Mouse (Mus musculus) CH12.LX (cell line): ENCODE data around the gene S100a16. TPM values are rescaled to one million over a fixed set of nuclear protein-coding genes. Genes with fewer than 3 reads are reported as not detected.

ENCODE experiments used
- DNase-seq: peaks from one replicate; pipeline ENCODE4 v3.0.0-alpha.2; 2013; ENCODE audit errors: extremely low read depth
- H3K27ac ChIP-seq: 2 replicates; pipeline ENCODE4 v1.5.1; 2012; ENCODE audit warnings: low read depth, mild to moderate bottlenecking, control low read depth, moderate library complexity; ENCODE audit not compliant: insufficient read depth
- H3K27me3 ChIP-seq: replicated peaks from 2 replicates; pipeline ENCODE3; 2012; ENCODE audit warnings: inconsistent platforms
- H3K36me3 ChIP-seq, 2 experiments: replicated peaks in 1 of 2; 2 replicates each; pipeline versions ENCODE3 to v1.6.1; 2012; ENCODE audit warnings: inconsistent platforms in 1 of 2, low read length in 1 of 2, mild to moderate bottlenecking in 1 of 2, mixed read lengths in 1 of 2, moderate library complexity in 1 of 2; ENCODE audit not compliant: control insufficient read depth in 1 of 2, insufficient read depth in 1 of 2
- H3K4me1 ChIP-seq, 2 experiments: 2 replicates each; pipeline ENCODE4 v1.6.1; 2012; ENCODE audit warnings: inconsistent platforms in 1 of 2, moderate library complexity in 1 of 2; ENCODE audit not compliant: insufficient read depth in 2 of 2, control insufficient read depth in 1 of 2
- H3K4me2 ChIP-seq: 2 replicates; pipeline ENCODE4 v1.6.1; 2012; ENCODE audit warnings: low read depth, mild to moderate bottlenecking, control low read depth; ENCODE audit not compliant: poor library complexity, insufficient read depth, severe bottlenecking
- H3K4me3 ChIP-seq, 3 experiments: fragments of 150-350 bp in 1 of 3; sonication (generic) in 1 of 3; replicated peaks in 1 of 3; 2 replicates each; pipeline versions ENCODE3 to v1.5.1; 2011 to 2012; ENCODE audit warnings: low read depth in 2 of 3, low read length in 2 of 3, mild to moderate bottlenecking in 2 of 3, moderate library complexity in 2 of 3, control low read depth in 1 of 3, improper control_type of control experiment in 1 of 3, inconsistent platforms in 1 of 3, mixed read lengths in 1 of 3; ENCODE audit not compliant: poor library complexity in 1 of 3
- H3K79me2 ChIP-seq: replicated peaks from 2 replicates; pipeline ENCODE4 v1.6.1; 2012; ENCODE audit warnings: mild to moderate bottlenecking, moderate library complexity; ENCODE audit not compliant: control insufficient read depth, poor library complexity, insufficient read depth, severe bottlenecking; ENCODE audit errors: extremely low read depth
- H3K9ac ChIP-seq: 2 replicates; pipeline ENCODE4 v1.6.1; 2012; ENCODE audit warnings: low read depth, mild to moderate bottlenecking, control low read depth, moderate library complexity; ENCODE audit not compliant: insufficient read depth
- H3K9me3 ChIP-seq: replicated peaks from 2 replicates; pipeline ENCODE3; 2012; ENCODE audit warnings: low read length, inconsistent platforms, mixed read lengths
- CHD1 ChIP-seq: IDR thresholded peaks from 2 replicates; pipeline ENCODE4 v1.6.1; 2012; ENCODE audit warnings: low read depth, low read length, improper control_type of control experiment, inconsistent platforms
- CHD2 ChIP-seq: IDR thresholded peaks from 2 replicates; pipeline ENCODE4 v1.6.1; 2011; ENCODE audit warnings: low read length, improper control_type of control experiment
- EP300 ChIP-seq: IDR thresholded peaks from 2 replicates; pipeline ENCODE4 v1.6.1; 2011; ENCODE audit warnings: low read length, improper control_type of control experiment
- ETS1 ChIP-seq: conservative IDR thresholded peaks from 2 replicates; pipeline ENCODE4 v1.6.1; 2012; ENCODE audit warnings: low read depth, mild to moderate bottlenecking, inconsistent platforms, low read length, improper control_type of control experiment, moderate library complexity
- GABPA ChIP-seq: IDR thresholded peaks from 2 replicates; pipeline ENCODE4 v1.6.1; 2012; ENCODE audit warnings: low read depth, low read length, improper control_type of control experiment, inconsistent platforms; ENCODE audit not compliant: insufficient replicate concordance
- HCFC1 ChIP-seq: IDR thresholded peaks from 2 replicates; pipeline ENCODE4 v1.6.1; 2012; ENCODE audit warnings: low read depth, mild to moderate bottlenecking, inconsistent platforms, low read length, improper control_type of control experiment
- JUN ChIP-seq: IDR thresholded peaks from 2 replicates; pipeline ENCODE4 v1.6.1; 2011; ENCODE audit warnings: low read depth, mild to moderate bottlenecking, low read length, improper control_type of control experiment, moderate library complexity; ENCODE audit not compliant: insufficient read depth
- KAT2A ChIP-seq: IDR thresholded peaks from 2 replicates; pipeline ENCODE4 v1.6.1; 2012; ENCODE audit warnings: low read length, improper control_type of control experiment, inconsistent platforms; ENCODE audit not compliant: insufficient replicate concordance
- MAZ ChIP-seq: IDR thresholded peaks from 2 replicates; pipeline ENCODE4 v1.6.1; 2012; ENCODE audit warnings: low read depth, mild to moderate bottlenecking, inconsistent platforms, low read length, improper control_type of control experiment, moderate library complexity
- MEF2A ChIP-seq: IDR thresholded peaks from 2 replicates; pipeline ENCODE4 v1.6.1; 2014; ENCODE audit warnings: low read depth, mild to moderate bottlenecking, inconsistent platforms, low read length, improper control_type of control experiment, borderline replicate concordance
- MXI1 ChIP-seq: IDR thresholded peaks from 2 replicates; pipeline ENCODE4 v1.6.1; 2011; ENCODE audit warnings: mild to moderate bottlenecking, low read depth, low read length, improper control_type of control experiment
- MYC ChIP-seq: IDR thresholded peaks from 2 replicates; pipeline ENCODE4 v1.6.1; 2011; ENCODE audit warnings: low read depth, mild to moderate bottlenecking, improper control_type of control experiment, low read length
- NELFE ChIP-seq: IDR thresholded peaks from 2 replicates; pipeline ENCODE4 v1.6.1; 2011; ENCODE audit warnings: low read depth, low read length, improper control_type of control experiment
- PAX5 ChIP-seq: IDR thresholded peaks from 2 replicates; pipeline ENCODE4 v1.6.1; 2012; ENCODE audit warnings: low read length, inconsistent platforms, mixed read lengths
- POLR2A ChIP-seq: IDR thresholded peaks from 2 replicates; pipeline ENCODE4 v1.6.1; 2011; ENCODE audit warnings: low read depth, mild to moderate bottlenecking, improper control_type of control experiment, low read length
- RCOR1 ChIP-seq: conservative IDR thresholded peaks from 2 replicates; pipeline ENCODE4 v1.6.1; 2012; ENCODE audit warnings: low read depth, mild to moderate bottlenecking, inconsistent platforms, low read length, improper control_type of control experiment
- SIN3A ChIP-seq: IDR thresholded peaks from 2 replicates; pipeline ENCODE4 v1.6.1; 2012; ENCODE audit warnings: low read length, improper control_type of control experiment, inconsistent platforms
- TBP ChIP-seq: conservative IDR thresholded peaks from 2 replicates; pipeline ENCODE4 v1.6.1; 2011; ENCODE audit warnings: low read depth, low read length, improper control_type of control experiment
- TCF12 ChIP-seq: IDR thresholded peaks from 2 replicates; pipeline ENCODE4 v1.6.1; 2014; ENCODE audit warnings: low read depth, mild to moderate bottlenecking, inconsistent platforms, low read length, improper control_type of control experiment
- UBTF ChIP-seq: IDR thresholded peaks from 2 replicates; pipeline ENCODE4 v1.6.1; 2012; ENCODE audit warnings: low read depth, mild to moderate bottlenecking, inconsistent platforms, low read length, improper control_type of control experiment, moderate library complexity
- USF1 ChIP-seq: IDR thresholded peaks from 2 replicates; pipeline ENCODE4 v1.6.1; 2014; ENCODE audit warnings: low read depth, mild to moderate bottlenecking, inconsistent platforms, low read length, improper control_type of control experiment
- ZC3H11A ChIP-seq: IDR thresholded peaks from 2 replicates; pipeline ENCODE4 v1.6.1; 2012; ENCODE audit warnings: low read depth, mild to moderate bottlenecking, inconsistent platforms, low read length, improper control_type of control experiment
- ZKSCAN1 ChIP-seq: IDR thresholded peaks from 2 replicates; pipeline ENCODE4 v1.6.1; 2012; ENCODE audit warnings: low read depth, inconsistent platforms, low read length, improper control_type of control experiment, borderline replicate concordance
- ZNF384 ChIP-seq: IDR thresholded peaks from 2 replicates; pipeline ENCODE4 v1.6.1; 2012; ENCODE audit warnings: low read depth, low read length, improper control_type of control experiment, inconsistent platforms
- dilution Hi-C: fragments of 300-500 bp; cut with MboI; formaldehyde crosslinking; loops from 2 replicates; pipeline ENCODE4 v1.14.3; 2020; ENCODE audit warnings: low sequenced_read_pairs; ENCODE audit not compliant: extremely low pct_unique_long_range_greater_than_20kb, extremely low pct_ligation_motif_present
- in situ Hi-C: fragments of 300-500 bp; cut with MboI; formaldehyde crosslinking; loops from 3 replicates; pipeline ENCODE4 v1.14.3; 2019; ENCODE audit warnings: low sequenced_read_pairs, low pct_ligation_motif_present, low pct_unique_long_range_greater_than_20kb, mixed read lengths
- polyA plus RNA-seq: library from polyadenylated mRNA; unstranded; fragments of >175 nt; gene quantifications from 2 replicates; pipeline ENCODE4 v1.2.1, GENCODE M21; 2012; ENCODE audit warnings: low read depth; ENCODE audit not compliant: insufficient read length
- total RNA-seq, 2 experiments: library from RNA; depleted of rRNA; stranded (reverse); fragments of 300-350 nt in 1 of 2; fragments of >200 nt in 1 of 2; gene quantifications; 2 replicates each; pipeline ENCODE4 v1.2.3; 2012 to 2014

The S100a16 gene
- total and polyA plus RNA-seq, 3 experiments = not detected

- no peaks in the 10 kb centered on the region for H3K79me2 ChIP-seq
- DNase-seq = no peak
- H3K27me3 ChIP-seq = peaks cover 2% of the 10 kb centered on the region
- in situ Hi-C loops (no loop called here), dilution Hi-C loops (no loop called here)
- H3K4me3 ChIP-seq = no peak overlapping the region
- no peak overlapping the region for H3K27ac ChIP-seq
- H3K9me3 ChIP-seq = no peaks in the 10 kb centered on the region
- H3K9ac ChIP-seq = no peak overlapping the region
- no peak overlapping the region for H3K4me2 ChIP-seq
- no peaks in the 10 kb centered on the region for H3K36me3 ChIP-seq
- no peaks in the 10 kb centered on the region for H3K4me1 ChIP-seq
- no peak for TF ChIP-seq CHD2
- no peak for TF ChIP-seq TBP
- TF ChIP-seq GABPA = no peak
- no peak for TF ChIP-seq JUN
- TF ChIP-seq NELFE = no peak
- TF ChIP-seq SIN3A = no peak
- no peak for TF ChIP-seq ZC3H11A
- TF ChIP-seq EP300 = no peak
- no peak for TF ChIP-seq TCF12
- TF ChIP-seq ETS1 = no peak
- no peak for TF ChIP-seq MXI1
- TF ChIP-seq PAX5 = no peak
These were observed 37.6 kb downstream of the S100a16 start for GRCm38 (mm10) chr3:90574691-90575090.

- peaks cover 2% of the 10 kb centered on the region for H3K27me3 ChIP-seq
- no peak for TF ChIP-seq CHD1
- no peak for TF ChIP-seq TBP
- no peak for TF ChIP-seq RCOR1
- TF ChIP-seq MAZ = no peak
- TF ChIP-seq MEF2A = no peak
- TF ChIP-seq MXI1 = no peak
- TF ChIP-seq JUN = no peak
- TF ChIP-seq POLR2A = no peak
- TF ChIP-seq EP300 = no peak
- TF ChIP-seq HCFC1 = no peak
- TF ChIP-seq SIN3A = no peak
- no peak for TF ChIP-seq CHD2
- TF ChIP-seq USF1 = no peak
- no peak for TF ChIP-seq UBTF
- no peak for TF ChIP-seq NELFE
- no peak for TF ChIP-seq KAT2A
- no peak for TF ChIP-seq ZKSCAN1
- no peak for TF ChIP-seq MYC
- no peak for TF ChIP-seq PAX5
- TF ChIP-seq ZNF384 = no peak
- no peak overlapping the region for H3K4me2 ChIP-seq
- H3K79me2 ChIP-seq = no peaks in the 10 kb centered on the region
- no peak for DNase-seq
- H3K4me3 ChIP-seq = no peak overlapping the region
- no peak overlapping the region for H3K9ac ChIP-seq
- no peaks in the 10 kb centered on the region for H3K9me3 ChIP-seq
- no peak overlapping the region for H3K27ac ChIP-seq
- dilution Hi-C loops = no loop called here
- H3K36me3 ChIP-seq = no peaks in the 10 kb centered on the region
- in situ Hi-C loops = no loop called here
- H3K4me1 ChIP-seq = no peaks in the 10 kb centered on the region
These were observed 38.3 kb downstream of the S100a16 start for GRCm38 (mm10) chr3:90575320-90575719.
